Mouse (Mus musculus): ENCODE data around the gene Zic3.

DNA sequence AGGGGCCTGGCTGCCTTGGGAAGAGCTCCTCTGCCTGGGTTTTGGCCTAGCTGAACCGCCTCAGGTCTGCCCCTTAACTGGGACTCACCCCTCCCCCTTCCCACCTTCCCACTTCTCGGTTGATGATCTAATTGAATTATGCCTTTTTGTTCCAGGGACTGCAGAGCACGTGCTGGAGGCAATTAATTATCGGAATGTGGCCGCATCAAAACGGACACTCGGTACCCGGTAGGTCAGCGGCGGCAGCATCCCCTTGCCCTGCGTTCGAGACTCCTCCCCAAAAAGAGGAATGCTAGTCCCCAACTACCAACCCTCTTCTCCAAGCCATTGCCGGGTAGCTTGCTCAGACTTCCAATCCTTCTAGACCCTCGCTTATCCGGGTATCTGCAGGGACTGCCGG lies 5.6 kb downstream of the Zic3 start:
- TF ChIP-seq CTCF (IDR thresholded peaks at IDR 0.05; ENCODE audit: borderline replicate concordance, extremely low read depth, insufficient read depth, insufficient read length) (no peak), POLR2A (IDR thresholded peaks at IDR 0.05; ENCODE audit: borderline replicate concordance, extremely low read depth, insufficient read depth, insufficient read length, poor library complexity, severe bottlenecking) (no peak)

All from brain, embryonic 14.5 days (tissue).